Mouse (Mus musculus) MEL (cell line): ENCODE results near the gene Itgae.

Experiments
- CTCF ChIP-seq, 3 experiments: IDR thresholded peaks in 2 of 3; conservative IDR thresholded peaks in 1 of 3; 2 replicates each; pipeline ENCODE4 v1.5.1; 2011 to 2012; ENCODE audit warnings: low read length in 3 of 3, low read depth in 2 of 3, mild to moderate bottlenecking in 2 of 3, improper control_type of control experiment in 1 of 3, inconsistent platforms in 1 of 3, mixed read lengths in 1 of 3, moderate library complexity in 1 of 3; ENCODE audit not compliant: control insufficient read depth in 1 of 3, insufficient read depth in 1 of 3, poor library complexity in 1 of 3, severe bottlenecking in 1 of 3
- EP300 ChIP-seq, 2 experiments: IDR thresholded peaks; 2 replicates each; pipeline ENCODE4 v1.6.1; 2011; ENCODE audit warnings: improper control_type of control experiment in 2 of 2, low read length in 2 of 2, low read depth in 1 of 2, mild to moderate bottlenecking in 1 of 2
- GATA1 ChIP-seq: IDR thresholded peaks from 2 replicates; pipeline ENCODE4 v1.6.1; 2011; ENCODE audit warnings: low read depth, low read length, improper control_type of control experiment
- KAT2A ChIP-seq: conservative IDR thresholded peaks from 2 replicates; pipeline ENCODE4 v1.6.1; 2012; ENCODE audit warnings: low read depth, low read length, improper control_type of control experiment, inconsistent platforms
- RCOR1 ChIP-seq: IDR thresholded peaks from 2 replicates; pipeline ENCODE4 v1.6.1; 2012; ENCODE audit warnings: low read depth, mild to moderate bottlenecking, inconsistent platforms, low read length, improper control_type of control experiment
- TBP ChIP-seq: IDR thresholded peaks from 2 replicates; pipeline ENCODE4 v1.8.0; 2011; ENCODE audit warnings: low read depth, low read length, improper control_type of control experiment
- UBTF ChIP-seq: IDR thresholded peaks from 2 replicates; pipeline ENCODE4 v1.6.1; 2012; ENCODE audit warnings: low read depth, mild to moderate bottlenecking, inconsistent platforms, low read length, improper control_type of control experiment, moderate library complexity, borderline replicate concordance; ENCODE audit not compliant: insufficient read depth

- TF ChIP-seq UBTF = no peak
- peak; percentile 44 to 70 (median 65) for TF ChIP-seq CTCF (IDR thresholded peaks at IDR 0.05 in 2 of 3, conservative IDR thresholded peaks at IDR 0.05 in 1 of 3; ENCODE audit: control insufficient read depth in 1 of 3, insufficient read depth in 1 of 3, low read depth in 2 of 3, low read length in 3 of 3, poor library complexity in 1 of 3, severe bottlenecking in 1 of 3)
- TF ChIP-seq TBP = no peak
- no peak for TF ChIP-seq EP300 (IDR thresholded peaks at IDR 0.05; ENCODE audit: low read depth in 1 of 2, low read length in 2 of 2)
- no peak for TF ChIP-seq GATA1
- no peak for TF ChIP-seq KAT2A
- no peak for TF ChIP-seq RCOR1
These were observed 40.6 kb downstream of the Itgae start for GRCm38 (mm10) chr11:73131020-73131419.
